Mouse (Mus musculus): ENCODE measurements around the gene Mup4.
"Not testable (repeated sequence)": the region's sequence is repeated elsewhere in the genome, so short reads cannot be mapped to it uniquely, and the experiment has no call there.

Mup4 gene

GRCm38 (mm10) chr4:59960610-59961009, at the start of gene Mup4:
Gene Mup4 (minus strand): TSS chr4:59960710.
- CTCF ChIA-PET, result no interaction called here

DNA sequence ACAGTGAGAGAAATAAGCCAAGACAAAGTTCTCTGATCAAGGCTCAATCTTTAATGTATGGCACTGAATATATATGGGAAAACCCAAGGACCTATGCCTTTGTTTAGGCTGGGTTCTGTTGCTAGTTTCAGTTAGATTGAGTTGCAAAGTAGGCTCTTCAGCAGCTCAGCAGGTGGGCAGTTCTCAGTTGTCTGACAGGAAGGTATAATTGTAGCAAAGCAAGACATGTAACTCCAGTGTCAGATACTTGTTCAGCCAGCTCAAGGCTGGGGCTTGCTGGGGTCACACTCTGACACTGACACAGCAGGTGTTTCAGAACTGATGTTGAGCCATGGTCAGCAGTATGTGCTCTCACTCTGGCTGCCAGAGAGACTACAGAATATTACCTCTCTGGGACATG, 37.4 kb upstream of the Mup4 start:
- CTCF ChIA-PET, result not testable (repeated sequence)

GRCm38 (mm10) chr4:59963405-59964344, 3.2 kb upstream of the Mup4 start, which contains the start of gene Mup6:
Gene Mup6 (plus strand): TSS chr4:59964294.
- CTCF ChIA-PET, result no interaction called here

- CTCF ChIA-PET, result no interaction called here
Measured at GRCm38 (mm10) chr4:59937543-59937942, 23.0 kb downstream of the Mup4 start.

- CTCF ChIA-PET, result interaction anchor here (0.6 kb wide), 1 partner anchor 1045 kb away, joined by 4 read pairs; no protein-coding TSS in a partner anchor
Measured at GRCm38 (mm10) chr4:59932505-59933281, 27.8 kb downstream of the Mup4 start.

DNA sequence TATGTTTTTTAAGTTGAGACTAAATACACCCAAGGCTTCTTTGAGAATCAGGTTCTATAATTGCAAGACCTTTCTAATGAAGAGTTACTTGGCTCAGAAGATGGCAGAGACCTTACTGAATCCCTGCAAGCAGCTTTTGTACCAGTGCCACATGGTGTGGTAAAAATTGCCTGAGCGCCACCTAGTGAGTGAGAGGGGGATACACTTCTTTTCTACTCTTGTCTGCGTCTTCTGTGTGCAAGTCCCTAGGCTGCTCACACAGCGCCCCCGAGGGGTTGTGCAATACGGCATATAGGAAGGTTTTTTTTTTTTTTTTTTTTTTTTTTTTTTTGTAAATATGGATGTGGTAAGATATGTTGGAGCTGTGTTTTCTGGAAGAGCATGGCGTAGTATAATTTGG, 32.2 kb downstream of the Mup4 start:
- CTCF ChIA-PET, result no interaction called here

DNA sequence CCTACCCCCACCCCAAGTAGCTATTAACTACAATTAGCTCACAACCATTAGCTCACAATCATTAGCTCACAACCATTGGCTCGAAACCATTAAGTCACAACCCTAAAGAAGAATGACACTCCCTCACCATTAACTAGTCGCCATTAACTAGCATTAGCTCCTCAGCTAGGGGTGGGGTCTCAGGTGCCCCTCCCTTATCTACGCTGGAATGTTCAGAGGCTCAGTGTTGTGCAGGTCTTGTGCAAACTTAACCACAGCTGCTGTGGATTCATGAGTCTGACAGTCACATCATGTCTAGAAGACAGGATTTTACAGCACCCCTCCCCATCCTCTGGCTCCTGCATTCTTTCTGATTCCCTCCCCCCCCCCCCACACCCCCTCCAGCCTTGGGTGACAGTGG, 32.8 kb downstream of the Mup4 start:
- CTCF ChIA-PET, result interaction anchor here (0.7 kb wide), 1 partner anchor 119 kb away, joined by 14 read pairs; no protein-coding TSS in a partner anchor

GRCm38 (mm10) chr4:59925082-59925481, 35.4 kb downstream of the Mup4 start:
- CTCF ChIA-PET, result interaction anchor here (0.5 to 0.9 kb wide), 2 partner anchors 19 to 23 kb away, joined by 4 to 6 read pairs; no protein-coding TSS in a partner anchor

DNA sequence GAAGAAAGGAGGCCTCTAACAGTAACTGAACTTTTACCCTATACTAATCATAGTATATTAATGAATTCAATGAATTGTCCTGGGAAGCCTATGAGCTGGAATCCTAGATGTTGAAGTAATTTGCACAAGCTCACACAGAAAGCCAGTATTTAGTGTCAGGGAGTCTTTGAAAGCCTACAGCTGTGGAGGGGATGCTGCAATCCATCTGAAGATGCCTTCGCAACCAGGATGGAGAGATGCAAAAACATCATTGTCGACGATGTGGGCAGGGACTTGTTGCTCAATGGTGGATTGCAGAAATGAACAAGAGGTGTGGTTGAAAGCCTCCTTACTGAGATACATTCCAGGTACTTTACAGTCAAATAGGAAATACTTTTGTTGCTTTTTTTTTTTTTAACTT, 42.5 kb downstream of the Mup4 start:
- CTCF ChIA-PET, result no interaction called here

DNA sequence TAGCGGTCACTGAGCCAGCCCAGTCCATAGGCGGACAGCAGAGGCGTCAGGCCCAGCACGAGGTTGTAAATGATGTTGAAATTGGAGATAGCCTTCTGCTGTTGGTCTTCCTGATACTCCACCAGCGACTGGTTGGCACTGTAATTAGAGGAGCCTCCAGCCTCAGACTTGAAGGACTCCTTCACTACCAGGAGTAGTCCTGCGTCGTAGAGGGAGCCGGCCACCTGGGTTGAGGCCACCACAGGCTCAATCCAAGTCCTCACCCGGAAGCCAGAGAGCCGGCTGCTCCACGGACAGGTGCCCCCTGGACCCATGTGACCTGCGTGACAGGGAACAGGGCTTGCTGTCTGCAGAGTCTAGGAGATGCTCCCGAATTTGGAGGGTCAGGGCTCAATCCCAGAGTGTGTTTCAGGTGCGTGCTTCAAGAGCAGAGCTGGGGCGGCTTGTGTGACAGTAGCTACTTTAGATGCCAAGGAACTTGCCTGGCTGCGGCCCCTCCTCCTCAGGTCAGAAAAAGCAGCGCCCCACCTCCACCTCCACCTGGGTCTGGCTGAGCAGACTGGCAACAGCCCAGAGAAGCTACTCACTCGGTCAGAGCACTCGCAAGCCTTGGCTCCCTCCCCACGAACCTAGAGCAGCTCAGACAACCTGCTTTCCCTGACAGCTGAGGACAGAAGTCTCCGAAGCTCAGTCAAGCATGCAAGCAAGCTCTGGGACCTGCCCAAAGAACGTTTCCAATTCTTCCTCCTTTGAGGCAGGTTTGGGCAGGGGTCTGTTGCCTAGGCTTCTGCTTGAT, 45.7 kb downstream of the Mup4 start, which contains the start of gene Slc46a2:
Slc46a2 (minus strand) TSS at position 449 of the 796 bp plus-strand sequence.
- CTCF ChIA-PET, result no interaction called here

DNA sequence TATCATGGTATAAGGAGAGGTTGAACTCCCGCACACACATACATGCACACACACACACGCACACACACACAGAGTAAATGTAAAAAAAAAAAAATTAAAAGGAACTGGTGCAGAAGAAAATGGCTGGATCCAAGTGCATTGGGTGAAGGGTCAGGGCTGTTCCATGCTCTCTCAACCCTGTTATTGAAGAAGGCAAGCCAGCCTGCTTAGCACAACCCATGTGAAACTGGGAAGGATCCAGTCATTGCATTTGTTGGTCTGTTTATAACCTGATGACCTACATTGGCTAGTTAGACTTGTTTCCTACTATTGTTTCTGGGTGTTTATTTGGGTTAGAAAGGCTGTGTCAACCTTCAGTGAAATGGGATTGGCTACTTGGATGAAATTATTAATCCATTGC, 51.7 kb downstream of the Mup4 start:
- CTCF ChIA-PET, result no interaction called here

- CTCF ChIA-PET, result no interaction called here
Measured at GRCm38 (mm10) chr4:59907657-59908230, 52.8 kb downstream of the Mup4 start.

DNA sequence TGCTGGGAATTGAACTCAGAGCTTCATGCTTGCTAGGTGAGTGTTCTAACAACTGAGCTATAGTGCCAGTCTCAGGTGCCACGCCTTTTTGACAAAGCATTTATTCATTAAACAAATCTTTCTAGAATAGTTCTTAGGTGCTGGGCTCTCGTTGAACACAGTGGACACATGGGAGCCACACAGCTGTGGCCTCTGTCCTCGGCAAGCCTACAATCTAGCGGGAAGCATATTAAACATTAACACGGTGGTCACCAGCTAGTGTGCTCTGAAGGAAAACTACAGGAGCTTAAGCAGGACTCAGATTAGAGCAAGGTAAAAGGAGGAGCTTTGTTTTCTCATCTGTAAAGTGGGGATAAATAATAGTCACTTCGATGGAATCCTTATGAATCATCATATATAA, 53.4 kb downstream of the Mup4 start:
- CTCF ChIA-PET, result no interaction called here
